Mouse (Mus musculus): Measurements from ENCODE around the gene Resf1. TPM values are rescaled to one million over a fixed set of nuclear protein-coding genes. Genes with fewer than 3 reads are reported as not detected.
A peak's percentile ranks its signal among the peaks of the same experiment; 100 is the strongest.

Gene Resf1
- polyA plus RNA-seq, 1 experiment from 2014 or later: 36.7 TPM

DNA sequence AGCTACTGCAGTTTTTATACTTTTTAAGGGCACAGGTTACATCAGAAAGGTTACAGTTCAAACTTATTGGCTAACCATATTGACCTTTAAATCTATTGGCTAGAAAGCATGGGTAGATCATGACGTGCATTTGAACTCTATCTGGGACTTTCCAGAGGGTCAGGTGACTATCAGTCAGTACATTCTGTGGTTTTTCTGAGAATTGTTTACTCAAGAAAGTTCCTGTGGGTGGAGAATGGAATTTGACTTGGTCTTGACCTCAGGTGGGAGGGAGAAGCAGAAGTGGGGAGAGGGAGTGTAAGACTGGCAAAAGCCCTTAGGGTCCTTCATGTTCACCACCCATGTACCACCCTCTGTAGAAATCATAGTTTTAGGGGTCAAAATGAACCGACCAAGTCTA is 1.4 kb upstream of the Resf1 start:
- ATAC-seq (ENCODE audit: insufficient read depth, low FRiP score): no peak
- Histone ChIP-seq H3K27me3 (ENCODE audit: control insufficient read depth, insufficient read depth, low read length) (no peaks in the 10 kb centered on the region), H3K9me3 (replicated peaks; ENCODE audit: control insufficient read depth, low read length) (peaks cover 7% of the 10 kb centered on the region; the same call in 1 of the 2 replicates), H3K27ac (ENCODE audit: low read length) (no peak overlapping the region), H3K36me3 (ENCODE audit: control insufficient read depth, insufficient read depth, low read length) (0 out of 2 replicates have a peak, but pooled peaks cover 2% of the 10 kb centered on the region), H3K9ac (ENCODE audit: low read length) (no peak overlapping the region), H3K4me3 (replicated peaks; ENCODE audit: low read length) (no peak overlapping the region), H3K4me2 (ENCODE audit: low read depth, low read length) (no peak overlapping the region), H3K4me1 (ENCODE audit: control insufficient read depth, insufficient read depth, low read length) (peaks cover 16% of the 10 kb centered on the region; the same call in 1 of the 2 replicates)
- 62% methylated on average over 2 of the region's 2 CpGs for WGBS

- Histone ChIP-seq H3K9ac (ENCODE audit: low read length) (no peak overlapping the region), H3K36me3 (ENCODE audit: control insufficient read depth, insufficient read depth, low read length) (peaks cover 2% of the 10 kb centered on the region; the same call in 1 of the 2 replicates), H3K27ac (ENCODE audit: low read length) (no peak overlapping the region), H3K9me3 (replicated peaks; ENCODE audit: control insufficient read depth, low read length) (peaks cover 7% of the 10 kb centered on the region; the same call in 1 of the 2 replicates), H3K27me3 (ENCODE audit: control insufficient read depth, insufficient read depth, low read length) (no peaks in the 10 kb centered on the region), H3K4me2 (ENCODE audit: low read depth, low read length) (peak overlapping the region; percentile 66), H3K4me1 (ENCODE audit: control insufficient read depth, insufficient read depth, low read length) (peaks cover 16% of the 10 kb centered on the region; the same call in 1 of the 2 replicates), H3K4me3 (replicated peaks; ENCODE audit: low read length) (peak overlapping the region; percentile 61)
- WGBS: 31% methylated on average over 2 of the region's 2 CpGs
- no peak for ATAC-seq (ENCODE audit: insufficient read depth, low FRiP score)
These were observed 1.0 kb downstream of the Resf1 start for GRCm38 (mm10) chr6:149310226-149310625.

DNA sequence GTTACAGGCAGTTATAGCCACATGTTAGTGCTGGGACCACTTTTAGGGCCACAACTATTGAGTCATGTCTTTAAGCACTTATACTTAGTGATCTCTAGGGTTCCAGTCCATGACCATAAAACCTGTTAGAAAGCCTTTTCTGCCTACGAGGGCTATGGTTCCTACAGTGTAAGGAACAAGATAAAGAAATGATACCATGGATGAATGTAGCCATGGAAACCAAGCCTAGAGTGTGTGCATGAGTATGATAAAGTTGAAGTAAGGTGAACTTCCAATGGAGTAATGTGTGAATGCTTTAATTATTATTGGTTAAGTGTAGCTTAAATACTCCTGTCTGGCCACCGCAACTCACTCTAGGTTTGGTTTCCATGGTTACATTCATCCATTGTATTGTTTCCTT is 1.8 kb downstream of the Resf1 start:
- H3K36me3 ChIP-seq (ENCODE audit: control insufficient read depth, insufficient read depth, low read length): peaks cover 2% of the 10 kb centered on the region; the same call in 1 of the 2 replicates
- no peaks in the 10 kb centered on the region for H3K27me3 ChIP-seq (ENCODE audit: control insufficient read depth, insufficient read depth, low read length)
- WGBS: 74% methylated on average over 2 of the region's 2 CpGs
- peak overlapping the region; percentile 61; the same call in 1 of the 2 replicates for H3K4me3 ChIP-seq (replicated peaks; ENCODE audit: low read length)
- H3K27ac ChIP-seq (ENCODE audit: low read length): no peak overlapping the region
- peaks cover 1% of the 10 kb centered on the region; the same call in 1 of the 2 replicates for H3K9me3 ChIP-seq (replicated peaks; ENCODE audit: control insufficient read depth, low read length)
- H3K4me1 ChIP-seq (ENCODE audit: control insufficient read depth, insufficient read depth, low read length): peaks cover 16% of the 10 kb centered on the region; the same call in 1 of the 2 replicates
- H3K9ac ChIP-seq (ENCODE audit: low read length): no peak overlapping the region
- ATAC-seq (ENCODE audit: insufficient read depth, low FRiP score): no peak
- peak overlapping the region; percentile 66 for H3K4me2 ChIP-seq (ENCODE audit: low read depth, low read length)

- Histone ChIP-seq H3K27ac (ENCODE audit: low read length) (no peak overlapping the region), H3K36me3 (ENCODE audit: control insufficient read depth, insufficient read depth, low read length) (peaks cover 2% of the 10 kb centered on the region; the same call in 1 of the 2 replicates), H3K4me3 (replicated peaks; ENCODE audit: low read length) (no peak overlapping the region), H3K4me2 (ENCODE audit: low read depth, low read length) (no peak overlapping the region), H3K4me1 (ENCODE audit: control insufficient read depth, insufficient read depth, low read length) (peaks cover 16% of the 10 kb centered on the region; the same call in 1 of the 2 replicates), H3K27me3 (ENCODE audit: control insufficient read depth, insufficient read depth, low read length) (no peaks in the 10 kb centered on the region), H3K9ac (ENCODE audit: low read length) (no peak overlapping the region), H3K9me3 (replicated peaks; ENCODE audit: control insufficient read depth, low read length) (no peaks in the 10 kb centered on the region)
- ATAC-seq (ENCODE audit: insufficient read depth, low FRiP score): no peak
- 97% methylated on average over 1 of the region's 1 CpGs for whole genome bisulfite sequencing
These were observed 2.6 kb downstream of the Resf1 start for GRCm38 (mm10) chr6:149311778-149312177.

DNA sequence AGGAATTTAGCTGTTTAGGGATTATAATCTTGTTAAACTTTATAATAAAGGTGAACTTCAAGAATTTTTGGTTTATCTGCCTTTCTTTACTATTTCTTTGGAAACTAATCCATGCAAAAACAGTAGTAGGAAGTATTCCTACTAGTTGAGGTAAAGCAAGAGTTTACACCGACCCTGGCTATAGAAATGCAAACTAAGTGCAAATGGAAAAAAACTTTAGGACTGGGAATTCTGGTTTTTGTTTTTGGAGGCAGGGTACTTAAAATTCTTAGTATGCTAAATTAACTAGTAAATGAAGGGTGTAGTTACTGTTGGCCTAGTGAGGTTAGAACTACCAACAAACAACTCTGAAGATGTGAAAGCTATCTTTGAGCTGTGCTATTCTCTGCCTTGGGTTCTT is 3.0 kb downstream of the Resf1 start:
- H3K27me3 ChIP-seq (ENCODE audit: control insufficient read depth, insufficient read depth, low read length): no peaks in the 10 kb centered on the region
- WGBS: 80% methylated on average over 1 of the region's 1 CpGs
- no peak overlapping the region for H3K27ac ChIP-seq (ENCODE audit: low read length)
- H3K4me3 ChIP-seq (replicated peaks; ENCODE audit: low read length): no peak overlapping the region
- H3K4me1 ChIP-seq (ENCODE audit: control insufficient read depth, insufficient read depth, low read length): peaks cover 16% of the 10 kb centered on the region; the same call in 1 of the 2 replicates
- ATAC-seq (ENCODE audit: insufficient read depth, low FRiP score): no peak
- no peaks in the 10 kb centered on the region for H3K9me3 ChIP-seq (replicated peaks; ENCODE audit: control insufficient read depth, low read length)
- H3K4me2 ChIP-seq (ENCODE audit: low read depth, low read length): no peak overlapping the region
- peaks cover 2% of the 10 kb centered on the region; the same call in 1 of the 2 replicates for H3K36me3 ChIP-seq (ENCODE audit: control insufficient read depth, insufficient read depth, low read length)
- no peak overlapping the region for H3K9ac ChIP-seq (ENCODE audit: low read length)

DNA sequence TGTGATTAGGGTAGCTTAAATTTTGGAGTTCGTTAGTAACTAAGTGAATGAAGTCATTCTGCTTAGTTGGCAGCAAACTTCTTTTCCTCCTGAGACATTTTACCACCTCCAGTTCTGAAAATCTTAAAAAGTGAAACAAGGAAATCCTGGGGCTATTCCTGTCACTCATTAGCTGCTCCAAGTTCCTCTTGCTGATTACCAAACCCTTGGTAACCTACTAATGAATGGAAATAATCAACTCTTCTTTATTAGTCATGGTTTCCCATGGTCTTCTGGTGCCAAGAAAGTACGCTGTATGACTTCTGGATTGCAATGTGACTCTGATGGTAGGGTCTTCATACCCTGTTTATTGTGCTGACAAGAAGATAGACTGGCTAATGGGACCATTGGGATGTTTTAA is 5.7 kb downstream of the Resf1 start:
- Histone ChIP-seq H3K9ac (ENCODE audit: low read length) (no peak overlapping the region), H3K4me3 (replicated peaks; ENCODE audit: low read length) (no peak overlapping the region), H3K9me3 (replicated peaks; ENCODE audit: control insufficient read depth, low read length) (no peaks in the 10 kb centered on the region), H3K27ac (ENCODE audit: low read length) (no peak overlapping the region), H3K4me1 (ENCODE audit: control insufficient read depth, insufficient read depth, low read length) (peaks cover 12% of the 10 kb centered on the region; the same call in 1 of the 2 replicates), H3K27me3 (ENCODE audit: control insufficient read depth, insufficient read depth, low read length) (no peaks in the 10 kb centered on the region), H3K4me2 (ENCODE audit: low read depth, low read length) (no peak overlapping the region), H3K36me3 (ENCODE audit: control insufficient read depth, insufficient read depth, low read length) (peaks cover 18% of the 10 kb centered on the region)
- no peak for ATAC-seq (ENCODE audit: insufficient read depth, low FRiP score)
- WGBS: 93% methylated on average over 2 of the region's 2 CpGs

GRCm38 (mm10) chr6:149323523-149324241 is 14.5 kb downstream of the Resf1 start:
- H3K36me3 ChIP-seq (ENCODE audit: control insufficient read depth, insufficient read depth, low read length): peaks cover 57% of the 10 kb centered on the region
- ATAC-seq (ENCODE audit: insufficient read depth, low FRiP score): no peak
- no peaks in the 10 kb centered on the region; the same call in 1 of the 2 replicates for H3K9me3 ChIP-seq (replicated peaks; ENCODE audit: control insufficient read depth, low read length)
- no peak overlapping the region for H3K9ac ChIP-seq (ENCODE audit: low read length)
- no peaks in the 10 kb centered on the region for H3K4me1 ChIP-seq (ENCODE audit: control insufficient read depth, insufficient read depth, low read length)
- H3K4me2 ChIP-seq (ENCODE audit: low read depth, low read length): no peak overlapping the region
- no peak overlapping the region for H3K4me3 ChIP-seq (replicated peaks; ENCODE audit: low read length)
- no peaks in the 10 kb centered on the region for H3K27me3 ChIP-seq (ENCODE audit: control insufficient read depth, insufficient read depth, low read length)
- no peak overlapping the region for H3K27ac ChIP-seq (ENCODE audit: low read length)
- 75% methylated on average over 4 of the region's 4 CpGs for WGBS

DNA sequence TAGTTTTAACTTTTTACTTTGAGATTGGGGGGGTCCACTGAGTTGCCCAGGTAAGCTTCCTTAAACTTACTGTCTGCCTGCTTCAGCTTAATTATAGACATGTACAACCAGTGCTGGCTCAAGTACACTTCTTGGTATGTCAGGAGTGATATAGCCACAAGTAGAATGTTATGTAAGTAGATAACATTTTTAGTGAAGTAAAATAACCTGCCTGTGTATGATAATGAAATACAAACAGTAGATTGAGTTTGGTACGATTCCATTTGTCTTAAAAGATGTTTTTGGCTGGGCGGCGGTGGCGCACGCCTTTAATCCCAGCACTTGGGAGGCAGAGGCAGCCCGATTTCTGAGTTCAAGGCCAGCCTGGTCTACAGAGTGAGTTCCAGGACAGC is 15.0 kb downstream of the Resf1 start:
- Histone ChIP-seq H3K9ac (ENCODE audit: low read length) (no peak overlapping the region), H3K9me3 (replicated peaks; ENCODE audit: control insufficient read depth, low read length) (no peaks in the 10 kb centered on the region; the same call in 1 of the 2 replicates), H3K4me3 (replicated peaks; ENCODE audit: low read length) (no peak overlapping the region), H3K27me3 (ENCODE audit: control insufficient read depth, insufficient read depth, low read length) (no peaks in the 10 kb centered on the region), H3K36me3 (ENCODE audit: control insufficient read depth, insufficient read depth, low read length) (peaks cover 55% of the 10 kb centered on the region), H3K4me2 (ENCODE audit: low read depth, low read length) (no peak overlapping the region), H3K4me1 (ENCODE audit: control insufficient read depth, insufficient read depth, low read length) (no peaks in the 10 kb centered on the region), H3K27ac (ENCODE audit: low read length) (no peak overlapping the region)
- WGBS: 94% methylated on average over 6 of the region's 6 CpGs
- no peak for ATAC-seq (ENCODE audit: insufficient read depth, low FRiP score)

DNA sequence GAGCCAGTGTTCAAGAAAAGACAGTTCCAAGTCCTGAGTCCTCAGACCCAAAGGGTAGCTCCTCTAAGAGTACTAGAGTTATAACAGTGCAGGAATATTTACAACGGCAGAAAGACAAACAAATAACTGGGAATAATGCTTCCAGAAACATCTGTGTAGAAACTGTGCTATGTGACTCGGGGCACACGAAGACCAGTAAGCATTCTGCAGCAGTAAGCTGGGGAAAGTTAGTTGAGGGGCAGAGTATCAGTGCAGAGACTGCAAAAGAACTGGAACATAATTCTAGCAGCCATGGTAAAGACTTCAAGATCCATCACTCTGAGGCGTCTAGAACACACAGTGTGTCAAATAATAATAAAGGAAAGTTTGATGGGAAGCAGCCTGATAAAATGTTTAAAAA is 19.9 kb downstream of the Resf1 start:
- no peak overlapping the region for H3K9ac ChIP-seq (ENCODE audit: low read length)
- H3K27me3 ChIP-seq (ENCODE audit: control insufficient read depth, insufficient read depth, low read length): no peaks in the 10 kb centered on the region
- no peak overlapping the region for H3K4me2 ChIP-seq (ENCODE audit: low read depth, low read length)
- no peak overlapping the region for H3K4me3 ChIP-seq (replicated peaks; ENCODE audit: low read length)
- peaks cover 52% of the 10 kb centered on the region for H3K36me3 ChIP-seq (ENCODE audit: control insufficient read depth, insufficient read depth, low read length)
- 82% methylated on average over 4 of the region's 4 CpGs for WGBS
- no peak for ATAC-seq (ENCODE audit: insufficient read depth, low FRiP score)
- H3K27ac ChIP-seq (ENCODE audit: low read length): no peak overlapping the region
- H3K4me1 ChIP-seq (ENCODE audit: control insufficient read depth, insufficient read depth, low read length): no peaks in the 10 kb centered on the region
- H3K9me3 ChIP-seq (replicated peaks; ENCODE audit: control insufficient read depth, low read length): peaks cover 7% of the 10 kb centered on the region
